Mouse (Mus musculus): ENCODE measurements at regions not wholly inside any gene's neighbourhood (a gene's known extent, or its start where the extent isn't known, plus 50 kb on each side); places are given as distances from the start of the nearest gene placed in this dataset.

- TF ChIP-seq ZC3H11A (IDR thresholded peaks at IDR 0.05; ENCODE audit: borderline replicate concordance, low read depth, low read length) (no peak), CHD2 (IDR thresholded peaks at IDR 0.05; ENCODE audit: low read depth, low read length) (no peak)
Observed at GRCm38 (mm10) chr9:49998101-49998500, 199.4 kb upstream of the Ncam1 start.
